Mouse (Mus musculus): Measurements from ENCODE around the gene Fam171a1.

DNA sequence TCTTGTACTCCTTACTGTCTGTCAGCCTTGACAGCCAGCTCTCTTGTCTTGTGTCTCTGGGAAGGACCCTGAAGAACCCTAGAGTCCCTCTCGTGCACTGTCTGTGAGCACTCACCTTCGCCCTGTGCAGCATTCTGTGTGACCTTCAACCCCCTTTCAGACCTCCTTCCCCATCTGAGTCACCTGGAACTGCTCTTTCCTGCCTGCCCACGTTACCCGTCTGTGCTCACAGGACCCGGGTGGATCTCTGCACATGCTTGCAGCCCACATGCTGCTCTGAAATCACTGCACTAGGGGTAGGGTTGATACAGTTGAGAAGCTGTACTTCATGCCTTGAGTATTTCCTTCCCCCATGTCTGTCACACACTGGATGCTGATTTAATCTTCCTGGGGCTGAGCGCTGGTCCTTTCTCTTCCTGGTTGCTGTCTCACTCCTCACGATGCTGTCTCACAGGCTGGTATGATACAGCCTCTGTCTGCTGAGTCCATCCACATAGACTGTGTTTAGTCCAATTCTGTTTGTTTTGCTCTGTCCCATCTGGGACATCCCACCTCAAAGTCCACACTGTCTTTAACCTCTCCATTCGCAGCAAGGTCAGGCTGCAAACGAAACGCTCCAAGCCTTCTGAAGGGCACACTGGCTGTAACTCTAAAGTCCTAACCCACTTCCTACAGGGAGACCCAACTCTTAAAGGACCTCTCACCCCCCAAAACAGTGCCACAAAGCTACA is 74.9 kb downstream of the Fam171a1 start:
- no peak for TF ChIP-seq CTCF (IDR thresholded peaks at IDR 0.05)
- no peak for TF ChIP-seq EP300 (IDR thresholded peaks at IDR 0.05)

Measured in lung, postnatal 0 days (tissue).